Mouse (Mus musculus): ENCODE measurements around the gene Sirt2. TPM values are rescaled to one million over a fixed set of nuclear protein-coding genes. Genes with fewer than 3 reads are reported as not detected.

Sirt2 gene
- 46.6 and 49.0 TPM in 2 replicates for polyA plus RNA-seq (2016; fragmentation: Nextera tagmentation; extraction: Ambion mirVana)

DNA sequence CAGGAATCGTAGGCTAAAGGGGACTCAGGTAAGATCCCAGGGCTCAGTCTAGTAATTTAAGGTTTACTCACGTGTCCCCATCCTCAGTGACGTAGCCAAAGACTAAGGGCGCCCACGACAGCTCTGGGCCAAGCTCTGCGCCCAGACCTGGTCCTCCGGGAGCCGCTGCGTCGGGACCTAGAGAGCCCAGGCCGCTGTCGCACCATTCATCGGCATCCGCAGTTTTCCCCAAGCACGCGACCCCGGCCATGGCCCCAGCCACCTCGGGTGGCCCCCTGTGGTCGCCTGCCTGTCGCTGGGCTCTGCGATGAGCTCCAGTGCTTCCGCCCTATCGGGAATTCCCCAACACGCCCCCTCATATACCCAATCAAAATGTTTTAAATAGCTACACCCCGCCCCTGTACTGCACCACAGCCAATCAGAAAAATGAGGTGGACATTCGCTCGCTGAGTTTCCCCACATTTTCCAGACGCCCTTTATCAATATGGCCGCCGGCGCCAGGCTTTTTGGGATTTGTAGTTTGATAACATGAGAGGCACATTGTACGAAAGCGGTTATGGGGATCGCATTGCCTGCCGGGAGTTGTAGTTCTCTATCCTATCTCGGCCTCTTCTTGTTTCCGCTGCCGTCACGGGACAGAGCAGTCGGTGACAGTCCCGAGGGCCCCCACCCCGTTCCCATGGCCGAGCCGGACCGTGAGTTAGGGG lies at the start of gene Sirt2:
Gene Sirt2 (plus strand): TSS at position 563 of the 707 bp plus-strand sequence.
- Histone ChIP-seq H3K9me3 (replicated peaks) (no peaks in the 10 kb centered on the region), H3K4me1 (replicated peaks) (peaks cover 21% of the 10 kb centered on the region), H3K9ac (peak within 1 kb of the TSS; percentile 80), H3K4me3 (peak within 1 kb of the TSS; percentile 79), H3K4me2 (peak within 1 kb of the TSS; percentile 71), H3K27ac (ENCODE audit: poor library complexity, severe bottlenecking) (no peak within 1 kb of the TSS), H3K27me3 (replicated peaks) (no peaks in the 10 kb centered on the region), H3K36me3 (peaks cover 16% of the 10 kb centered on the region)
- under 1% methylated on average over 45 of the region's 45 CpGs for WGBS
- peak; percentile 98 for ATAC-seq (ENCODE audit: insufficient number of reproducible peaks, low FRiP score)

- H3K9me3 ChIP-seq (replicated peaks): no peaks in the 10 kb centered on the region
- H3K27ac ChIP-seq (ENCODE audit: poor library complexity, severe bottlenecking): no peak overlapping the region
- 83% methylated on average over 10 of the region's 10 CpGs for WGBS
- peaks cover 34% of the 10 kb centered on the region for H3K4me1 ChIP-seq (replicated peaks)
- no peak for ATAC-seq (ENCODE audit: insufficient number of reproducible peaks, low FRiP score)
- H3K27me3 ChIP-seq (replicated peaks): no peaks in the 10 kb centered on the region
- H3K4me2 ChIP-seq: no peak overlapping the region; the same call in 1 of the 2 replicates
- H3K36me3 ChIP-seq: peaks cover 3% of the 10 kb centered on the region; the same call in 1 of the 2 replicates
- H3K9ac ChIP-seq: no peak overlapping the region
- no peak overlapping the region for H3K4me3 ChIP-seq
Observed at GRCm38 (mm10) chr7:28717726-28718125, 48.8 kb upstream of the Sirt2 start.

- Histone ChIP-seq H3K4me2 (no peak overlapping the region), H3K9ac (no peak overlapping the region), H3K4me1 (replicated peaks) (peaks cover 27% of the 10 kb centered on the region), H3K27me3 (replicated peaks) (no peaks in the 10 kb centered on the region), H3K4me3 (no peak overlapping the region), H3K9me3 (replicated peaks) (no peaks in the 10 kb centered on the region), H3K36me3 (peaks cover 5% of the 10 kb centered on the region), H3K27ac (ENCODE audit: poor library complexity, severe bottlenecking) (no peak overlapping the region)
- no peak for ATAC-seq (ENCODE audit: insufficient number of reproducible peaks, low FRiP score)
- 22% methylated on average over 4 of the region's 4 CpGs for WGBS
Observed at GRCm38 (mm10) chr7:28719159-28719558, 47.4 kb upstream of the Sirt2 start.

DNA sequence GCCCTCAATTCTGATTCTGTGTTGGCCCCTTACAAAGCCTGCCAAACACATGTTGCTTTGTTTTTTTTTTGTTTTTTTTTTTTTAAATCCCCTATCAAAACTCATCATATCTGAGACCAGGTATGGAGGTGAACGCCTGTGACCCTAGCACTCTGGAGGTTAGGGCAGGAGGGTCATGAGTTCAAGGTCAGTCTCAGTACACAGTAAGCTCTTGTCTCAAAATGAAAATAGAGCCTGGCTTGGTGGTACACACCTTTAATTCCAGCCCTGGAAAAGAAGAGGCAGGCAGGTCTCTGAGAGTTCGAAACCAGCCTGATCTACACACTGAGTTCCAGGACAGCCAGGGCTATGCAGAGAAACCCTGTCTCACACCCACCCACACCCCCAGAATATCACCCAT lies 46.9 kb upstream of the Sirt2 start:
- Histone ChIP-seq H3K27ac (ENCODE audit: poor library complexity, severe bottlenecking) (no peak overlapping the region), H3K9ac (no peak overlapping the region), H3K27me3 (replicated peaks) (no peaks in the 10 kb centered on the region), H3K9me3 (replicated peaks) (0 out of 2 replicates have a peak, but pooled peaks cover 4% of the 10 kb centered on the region), H3K4me2 (no peak overlapping the region), H3K4me1 (replicated peaks) (peaks cover 22% of the 10 kb centered on the region), H3K4me3 (no peak overlapping the region), H3K36me3 (peaks cover 10% of the 10 kb centered on the region)
- WGBS: 72% methylated on average over 2 of the region's 2 CpGs
- no peak for ATAC-seq (ENCODE audit: insufficient number of reproducible peaks, low FRiP score)

GRCm38 (mm10) chr7:28720753-28721537 lies 45.6 kb upstream of the Sirt2 start:
- Histone ChIP-seq H3K27me3 (replicated peaks) (no peaks in the 10 kb centered on the region), H3K4me2 (no peak overlapping the region), H3K27ac (ENCODE audit: poor library complexity, severe bottlenecking) (no peak overlapping the region), H3K4me1 (replicated peaks) (peaks cover 12% of the 10 kb centered on the region), H3K9ac (no peak overlapping the region), H3K4me3 (no peak overlapping the region), H3K9me3 (replicated peaks) (0 out of 2 replicates have a peak, but pooled peaks cover 4% of the 10 kb centered on the region), H3K36me3 (peaks cover 20% of the 10 kb centered on the region)
- no peak for ATAC-seq (ENCODE audit: insufficient number of reproducible peaks, low FRiP score)
- 69% methylated on average over 3 of the region's 3 CpGs for WGBS

DNA sequence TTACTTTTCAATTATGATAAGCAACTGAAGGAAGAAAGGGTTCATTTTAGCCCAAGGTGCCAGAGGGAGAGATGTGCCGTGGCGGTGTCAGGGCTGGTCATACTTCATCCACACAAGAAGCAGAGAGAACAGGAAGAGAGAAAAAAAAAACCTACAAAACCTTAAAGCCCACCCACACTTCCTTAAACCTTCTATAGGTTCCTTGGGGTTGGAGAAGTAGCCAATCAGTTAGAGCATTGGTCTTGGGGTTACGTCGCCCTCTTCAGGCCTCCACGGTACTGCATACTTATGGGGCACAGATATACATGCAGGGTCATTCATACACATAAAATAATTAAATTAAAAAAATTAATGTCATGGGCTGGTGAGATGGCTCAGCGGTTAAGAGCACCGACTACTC lies 44.5 kb upstream of the Sirt2 start:
- Histone ChIP-seq H3K4me3 (no peak overlapping the region), H3K4me2 (no peak overlapping the region), H3K36me3 (peaks cover 20% of the 10 kb centered on the region), H3K9me3 (replicated peaks) (0 out of 2 replicates have a peak, but pooled peaks cover 4% of the 10 kb centered on the region), H3K9ac (no peak overlapping the region), H3K4me1 (replicated peaks) (peaks cover 12% of the 10 kb centered on the region), H3K27ac (ENCODE audit: poor library complexity, severe bottlenecking) (no peak overlapping the region), H3K27me3 (replicated peaks) (no peaks in the 10 kb centered on the region)
- ATAC-seq (ENCODE audit: insufficient number of reproducible peaks, low FRiP score): no peak
- WGBS: 89% methylated on average over 7 of the region's 7 CpGs

- no peak overlapping the region for H3K4me2 ChIP-seq
- 90% methylated on average over 2 of the region's 2 CpGs for WGBS
- no peak overlapping the region for H3K4me3 ChIP-seq
- H3K27me3 ChIP-seq (replicated peaks): no peaks in the 10 kb centered on the region
- no peak for ATAC-seq (ENCODE audit: insufficient number of reproducible peaks, low FRiP score)
- no peak overlapping the region for H3K9ac ChIP-seq
- peaks cover 20% of the 10 kb centered on the region for H3K36me3 ChIP-seq
- 0 out of 2 replicates have a peak, but pooled peaks cover 4% of the 10 kb centered on the region for H3K9me3 ChIP-seq (replicated peaks)
- no peak overlapping the region for H3K27ac ChIP-seq (ENCODE audit: poor library complexity, severe bottlenecking)
- peaks cover 3% of the 10 kb centered on the region; the same call in 1 of the 2 replicates for H3K4me1 ChIP-seq (replicated peaks)
Observed at GRCm38 (mm10) chr7:28724613-28725012, 41.9 kb upstream of the Sirt2 start.

- H3K4me1 ChIP-seq (replicated peaks): no peaks in the 10 kb centered on the region
- no peak overlapping the region for H3K4me3 ChIP-seq
- H3K27ac ChIP-seq (ENCODE audit: poor library complexity, severe bottlenecking): no peak overlapping the region
- H3K36me3 ChIP-seq: peaks cover 29% of the 10 kb centered on the region
- H3K27me3 ChIP-seq (replicated peaks): no peaks in the 10 kb centered on the region
- no peak overlapping the region for H3K9ac ChIP-seq
- WGBS: 9% methylated on average over 14 of the region's 14 CpGs
- ATAC-seq (ENCODE audit: insufficient number of reproducible peaks, low FRiP score): no peak
- H3K9me3 ChIP-seq (replicated peaks): peaks cover 13% of the 10 kb centered on the region
- H3K4me2 ChIP-seq: no peak overlapping the region
Observed at GRCm38 (mm10) chr7:28726600-28726999, 39.9 kb upstream of the Sirt2 start.

DNA sequence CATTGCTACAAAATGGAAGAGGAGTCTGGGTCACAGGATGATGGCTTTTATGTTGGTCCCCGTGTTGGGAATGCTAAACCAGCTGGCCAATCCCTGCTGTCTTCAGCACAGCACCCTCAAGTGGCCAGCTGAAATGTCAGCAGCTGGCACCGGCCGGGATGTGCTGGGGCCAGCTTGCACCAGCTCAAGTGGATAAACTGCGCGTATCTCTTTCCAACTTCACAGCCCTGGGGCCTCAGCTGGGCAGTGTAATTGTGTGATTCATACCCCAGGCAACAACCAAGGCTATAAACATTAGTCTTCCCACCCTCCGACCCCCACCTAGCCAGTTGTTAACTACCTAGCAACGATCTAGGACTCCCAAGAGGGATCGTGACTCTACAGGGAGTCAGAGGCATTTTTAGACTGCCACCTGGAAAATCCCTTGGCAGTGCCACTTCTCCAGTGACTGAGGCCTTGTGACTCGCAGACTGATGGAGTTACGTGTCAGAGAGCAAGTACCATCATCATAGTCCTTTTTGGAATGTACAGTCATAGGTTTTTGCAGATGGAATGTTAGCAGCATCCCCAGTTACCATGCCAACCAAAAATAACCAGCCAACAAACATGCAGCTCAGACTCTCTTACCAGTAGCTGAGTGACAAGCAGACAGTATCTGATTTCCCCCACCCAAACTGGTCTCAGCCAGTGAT lies 38.7 kb upstream of the Sirt2 start:
- Histone ChIP-seq H3K9me3 (replicated peaks) (peaks cover 13% of the 10 kb centered on the region), H3K27me3 (replicated peaks) (no peaks in the 10 kb centered on the region), H3K27ac (ENCODE audit: poor library complexity, severe bottlenecking) (no peak overlapping the region), H3K9ac (no peak overlapping the region), H3K4me3 (no peak overlapping the region), H3K4me2 (no peak overlapping the region), H3K36me3 (peaks cover 29% of the 10 kb centered on the region), H3K4me1 (replicated peaks) (peaks cover 4% of the 10 kb centered on the region)
- no peak for ATAC-seq (ENCODE audit: insufficient number of reproducible peaks, low FRiP score)
- 63% methylated on average over 10 of the region's 10 CpGs for WGBS

DNA sequence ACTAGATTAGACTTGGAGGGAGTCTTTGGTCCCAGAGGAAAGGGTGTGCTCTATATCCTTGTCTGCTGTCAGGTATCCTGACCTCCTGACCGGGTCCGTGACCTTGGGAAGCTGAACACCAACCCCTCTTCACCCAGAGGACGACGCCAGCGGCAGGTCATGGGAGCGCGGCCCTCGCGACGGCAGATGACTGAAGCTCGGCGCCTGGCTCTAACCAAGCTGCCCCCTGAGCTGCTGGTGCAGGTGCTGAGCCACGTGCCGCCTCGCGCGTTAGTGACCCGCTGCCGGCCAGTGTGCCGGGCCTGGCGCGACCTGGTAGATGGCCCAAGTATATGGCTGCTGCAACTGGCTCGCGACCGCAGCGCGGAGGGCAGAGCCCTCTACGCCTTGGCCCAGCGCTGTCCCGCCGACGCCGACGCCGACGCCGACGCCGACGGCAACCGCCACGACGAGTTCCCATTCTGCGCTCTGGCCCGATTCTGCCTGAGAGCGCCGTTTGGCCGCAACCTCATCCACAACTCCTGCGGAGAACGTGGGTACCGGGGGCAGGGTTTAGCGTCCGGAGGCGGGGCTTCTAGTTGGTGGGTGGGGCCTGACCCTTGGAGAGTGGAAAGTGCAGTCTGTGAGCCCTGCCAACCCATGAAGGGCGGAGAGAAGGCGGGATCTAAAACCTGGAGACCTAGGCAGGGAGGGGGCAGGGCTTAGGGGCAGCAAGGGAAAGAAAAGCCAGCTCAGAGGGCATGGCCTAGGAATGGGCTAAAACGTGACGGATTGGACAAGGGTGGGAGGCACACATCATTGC lies 34.0 kb upstream of the Sirt2 start:
- 2% methylated on average over 58 of the region's 58 CpGs for WGBS
- peak overlapping the region; percentile 51 for H3K4me3 ChIP-seq
- H3K36me3 ChIP-seq: peaks cover 34% of the 10 kb centered on the region
- H3K27me3 ChIP-seq (replicated peaks): no peaks in the 10 kb centered on the region
- peak; percentile 88 for ATAC-seq (ENCODE audit: insufficient number of reproducible peaks, low FRiP score)
- H3K27ac ChIP-seq (ENCODE audit: poor library complexity, severe bottlenecking): no peak overlapping the region
- H3K4me1 ChIP-seq (replicated peaks): peaks cover 9% of the 10 kb centered on the region
- peaks cover 9% of the 10 kb centered on the region for H3K9me3 ChIP-seq (replicated peaks)
- H3K4me2 ChIP-seq: peak overlapping the region; percentile 81
- H3K9ac ChIP-seq: peak overlapping the region; percentile 57

All from heart, embryonic 12.5 days (tissue).